Mouse (Mus musculus) natural killer cell, adult 2 months (primary cell): ENCODE results near the gene Adora1.
"Not testable (repeated sequence)": the region's sequence is repeated elsewhere in the genome, so short reads cannot be mapped to it uniquely, and the experiment has no call there.

ENCODE experiments used
- DNase-seq, 2 experiments: peaks; one replicate each; pipeline ENCODE4 v3.0.0; 2022; ENCODE audit warnings: low spot score in 2 of 2

Gene Adora1

DNA sequence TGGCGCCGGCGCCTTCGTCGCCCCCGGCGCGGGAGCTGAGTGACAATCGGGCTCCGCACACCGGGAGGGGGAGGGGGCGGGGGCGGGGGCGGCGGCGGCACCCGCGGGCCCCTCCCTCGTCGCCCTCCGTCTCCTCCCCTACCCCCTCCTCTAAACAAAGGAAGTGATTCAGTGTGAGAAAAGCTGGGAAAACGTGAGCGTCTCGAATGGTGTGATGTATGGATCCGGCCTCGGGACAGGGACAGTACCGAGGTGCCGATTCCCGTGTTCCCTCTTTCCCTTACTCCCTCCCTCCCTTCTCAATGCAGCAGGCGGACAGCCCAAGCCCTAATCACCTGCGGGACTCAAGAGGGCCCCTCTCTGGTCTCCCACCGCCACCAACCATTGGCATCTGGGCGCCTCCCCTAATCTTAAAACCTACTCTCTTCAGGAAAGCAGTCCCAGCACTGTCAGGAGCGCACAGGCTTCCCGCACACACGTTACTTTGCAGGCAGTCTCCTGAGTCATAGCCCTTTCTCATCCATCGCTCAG lies at the start of gene Adora1:
TSS of gene Adora1 (minus strand) at position 41 of the 531 bp plus-strand sequence.
- DNase-seq, result no peak

DNA sequence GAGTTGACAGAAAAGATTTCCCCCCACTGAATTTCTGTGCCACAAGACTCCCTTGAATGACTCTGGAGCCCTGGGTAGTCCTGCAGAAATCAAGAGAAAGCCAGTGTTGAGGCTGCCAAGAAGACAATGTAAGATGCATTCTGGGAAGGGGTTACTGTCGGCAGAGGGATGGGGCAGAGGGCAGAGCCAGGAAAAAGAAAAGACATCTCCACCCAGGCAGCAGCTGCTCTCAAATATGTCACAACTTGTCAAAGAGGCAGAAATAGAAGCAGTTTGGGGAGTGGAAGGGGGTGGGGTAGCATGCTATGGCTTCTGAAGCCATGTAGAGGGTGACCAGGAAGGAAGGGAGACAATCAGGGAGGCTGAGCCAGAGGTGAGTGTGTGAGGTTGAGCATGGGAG lies 47.9 kb upstream of the Adora1 start:
- no peak for DNase-seq

DNA sequence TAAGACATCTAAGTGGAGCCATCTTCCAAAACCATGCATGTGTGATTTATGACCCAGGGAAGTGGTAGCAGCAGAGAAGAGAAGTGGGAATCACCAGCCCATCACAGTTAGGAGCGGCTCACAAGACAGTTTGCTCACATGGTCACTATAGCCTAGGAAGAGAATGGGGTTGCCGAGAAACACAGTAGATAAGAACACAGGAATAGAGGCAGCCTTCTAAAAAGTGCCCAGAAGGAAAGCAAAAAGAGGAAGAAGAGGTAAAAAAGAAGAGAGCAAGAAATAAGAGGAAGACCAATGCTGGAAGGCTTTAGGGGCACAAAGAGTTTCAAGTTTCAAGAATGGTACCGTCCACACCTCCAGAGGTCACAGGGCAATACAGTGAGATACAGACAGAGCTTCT lies 47.1 kb upstream of the Adora1 start:
- no peak for DNase-seq

DNA sequence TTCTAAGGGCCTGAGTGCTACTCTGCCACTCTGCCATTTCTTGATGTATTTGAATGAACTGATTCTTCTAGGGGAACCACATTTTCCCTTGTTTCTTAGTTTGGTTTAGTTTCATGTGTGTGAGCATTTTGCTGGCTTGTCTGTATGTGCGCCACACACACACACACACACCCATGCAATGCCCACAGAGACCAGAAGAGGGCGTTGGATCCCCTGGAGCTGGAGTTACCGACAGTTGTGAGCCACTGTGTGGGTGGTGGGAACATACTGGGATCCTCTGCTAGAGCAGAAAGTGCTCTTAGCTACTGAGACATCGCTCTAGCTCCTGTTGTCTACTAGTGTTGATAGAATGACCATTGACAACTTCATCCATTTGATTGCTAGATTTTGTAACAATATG lies 46.3 kb upstream of the Adora1 start:
- DNase-seq, result no peak

DNA sequence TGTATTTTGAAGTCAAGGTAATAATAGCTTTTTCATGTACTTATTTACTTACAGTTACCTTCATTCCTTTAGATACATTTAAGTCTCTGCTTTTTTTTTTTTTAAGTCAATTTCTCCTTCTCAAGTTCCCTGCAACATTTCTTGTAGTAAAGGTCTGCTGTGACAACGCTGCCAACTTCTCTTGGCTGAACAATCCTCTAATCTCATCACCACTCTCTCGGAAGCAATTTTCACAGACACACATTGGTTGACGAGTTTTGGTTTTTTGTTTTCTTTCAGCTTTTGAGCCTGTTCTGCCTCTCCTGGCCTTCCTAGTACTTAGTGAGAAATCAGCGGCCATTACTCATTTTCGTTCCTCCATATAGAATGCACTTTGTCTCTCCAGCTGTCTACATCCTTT lies 44.9 kb upstream of the Adora1 start:
- DNase-seq, result no peak

DNA sequence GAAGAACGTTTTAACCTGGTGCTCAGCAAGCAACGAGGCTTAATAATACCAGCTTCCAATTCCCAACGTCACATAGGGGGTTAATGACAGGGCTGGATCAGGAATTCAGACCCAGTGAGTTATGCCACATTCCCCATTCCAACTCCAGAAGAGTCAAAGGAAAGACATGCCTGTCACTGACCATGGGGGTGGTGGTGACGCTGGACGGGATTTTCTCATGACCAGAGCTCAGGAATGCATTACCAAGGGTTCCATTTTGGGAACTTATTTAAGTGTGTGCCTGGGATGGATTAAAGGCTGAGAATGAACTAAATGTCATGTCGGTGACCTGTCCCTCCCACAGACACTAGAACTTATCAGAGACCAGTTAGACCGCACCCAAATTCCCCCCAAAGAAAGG lies 41.6 kb upstream of the Adora1 start:
- no peak for DNase-seq

DNA sequence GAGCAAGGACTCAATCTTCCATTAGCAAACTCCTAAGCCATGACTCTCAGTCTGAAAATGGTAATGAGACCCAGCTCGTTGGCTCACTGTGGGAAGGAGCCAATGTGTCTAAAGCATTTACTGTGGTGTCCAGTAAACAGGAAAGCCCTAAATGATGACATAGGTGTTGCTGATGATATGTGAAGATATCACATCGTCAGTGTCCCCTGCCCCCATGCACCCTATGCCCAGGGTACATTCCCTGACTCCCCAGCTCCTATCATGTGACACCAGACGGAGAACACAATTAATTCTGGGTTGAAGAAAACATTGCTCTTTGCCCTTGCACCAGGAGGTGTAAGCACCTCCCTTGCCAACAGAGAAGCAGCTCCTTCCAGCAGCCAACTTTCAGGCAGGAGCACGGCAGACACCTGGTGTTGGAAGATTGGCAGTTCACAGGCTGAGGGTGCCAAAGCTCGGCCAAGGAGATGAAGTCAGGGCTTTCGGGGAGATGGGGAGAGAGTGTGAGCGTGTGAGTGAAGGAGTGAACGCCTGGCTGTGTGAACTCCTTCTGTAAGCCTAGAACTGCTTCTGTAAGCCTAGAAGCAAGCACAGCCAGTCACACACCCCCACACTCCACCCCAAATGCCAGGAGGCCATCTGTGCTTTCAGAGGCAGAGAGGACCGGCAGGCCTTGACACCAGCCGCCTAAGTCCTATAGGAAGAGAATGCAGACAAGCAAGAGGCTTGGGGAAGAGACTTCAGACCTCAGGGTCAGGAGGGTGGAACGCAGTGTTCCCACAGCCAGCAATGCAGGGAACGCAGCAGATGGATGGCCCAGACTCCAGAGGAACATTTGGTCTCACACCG lies 40.6 kb upstream of the Adora1 start:
- DNase-seq, result no peak

DNA sequence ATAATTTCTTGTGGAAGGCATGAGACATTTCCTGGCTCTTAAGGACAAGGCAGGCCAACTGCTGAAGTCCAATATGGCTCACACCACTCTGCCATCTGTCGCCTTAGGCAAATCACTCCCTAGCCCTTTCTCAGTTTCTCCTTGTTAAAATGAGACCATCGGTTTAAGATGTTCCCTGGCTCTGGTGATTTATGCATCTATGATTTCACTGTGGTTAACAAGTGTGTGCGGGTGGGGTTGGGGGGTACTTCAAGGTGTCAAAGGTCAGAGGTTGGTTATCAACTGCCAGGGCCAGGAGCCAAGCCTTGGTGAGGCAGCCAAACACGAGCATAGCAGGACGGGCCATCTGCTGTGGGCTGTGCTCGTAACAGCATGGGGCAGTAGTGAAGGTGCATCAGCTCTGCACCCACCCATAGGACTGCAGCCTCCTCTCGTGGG lies 39.3 kb upstream of the Adora1 start:
- no peak for DNase-seq

DNA sequence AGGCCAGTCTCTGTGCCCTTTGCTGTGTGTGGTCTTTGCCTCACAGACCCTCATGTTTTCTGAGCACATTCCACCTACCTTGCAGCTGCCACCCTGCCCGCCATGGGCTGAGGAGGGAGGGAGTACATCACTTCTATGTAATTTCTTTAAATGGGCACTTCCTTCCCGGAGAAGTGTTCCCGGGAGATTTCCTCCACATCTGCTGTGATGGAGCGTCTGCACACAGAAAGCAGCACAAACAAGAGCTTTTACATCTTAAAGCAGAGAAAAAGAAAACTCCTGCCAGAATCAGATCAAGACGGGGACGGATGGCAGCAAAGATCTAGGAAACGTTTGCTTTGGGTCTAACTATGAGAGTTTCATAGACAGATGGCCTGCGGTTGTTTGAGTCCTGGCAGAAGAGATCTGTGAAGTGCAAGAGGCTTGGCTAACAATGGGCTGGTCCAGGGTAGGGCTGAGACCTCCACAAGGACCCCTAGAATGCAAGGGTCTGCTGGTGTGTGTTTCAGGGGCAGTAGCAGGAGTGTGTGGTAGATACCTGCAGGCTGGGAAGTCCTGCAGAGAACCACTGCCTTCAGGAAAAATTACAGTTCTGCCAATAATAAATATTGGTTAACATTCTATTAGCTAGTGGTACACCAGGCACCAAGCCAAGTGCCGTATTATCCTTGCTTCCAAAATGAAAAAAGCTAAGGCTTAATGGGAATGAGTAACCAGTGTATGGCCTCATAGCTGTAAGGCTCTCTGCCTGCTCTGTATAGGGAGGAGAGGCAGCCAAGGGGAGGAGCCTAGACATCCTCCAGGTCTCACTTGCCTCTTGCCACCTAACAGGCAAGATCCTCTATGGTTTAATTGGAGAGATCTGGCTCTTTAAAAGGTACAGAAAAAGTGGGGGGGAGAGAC lies 38.5 kb upstream of the Adora1 start:
- no peak for DNase-seq

DNA sequence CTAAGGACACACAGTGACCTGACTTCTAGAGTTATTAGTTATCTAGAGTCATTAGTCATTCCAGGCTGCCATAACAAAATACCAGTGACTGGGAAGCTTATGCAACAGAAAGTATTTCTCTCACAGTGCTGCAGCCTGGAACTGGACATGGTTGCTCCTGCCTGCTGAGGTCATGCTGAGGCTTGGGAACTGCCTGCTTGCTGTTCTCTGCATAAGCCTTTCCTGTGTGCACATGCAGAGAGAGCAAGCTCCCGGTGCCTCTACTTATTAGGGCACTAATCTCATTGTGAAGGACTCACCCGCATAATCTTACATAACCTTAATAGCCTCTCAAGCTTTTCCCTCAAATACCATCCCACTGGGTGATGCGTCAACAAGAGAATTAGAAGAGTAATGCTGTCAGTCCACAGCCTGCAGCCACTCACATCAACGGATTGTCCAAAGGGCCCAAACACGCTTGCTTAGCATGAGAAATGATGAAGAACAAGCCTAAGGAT lies 37.6 kb upstream of the Adora1 start:
- DNase-seq, result no peak

DNA sequence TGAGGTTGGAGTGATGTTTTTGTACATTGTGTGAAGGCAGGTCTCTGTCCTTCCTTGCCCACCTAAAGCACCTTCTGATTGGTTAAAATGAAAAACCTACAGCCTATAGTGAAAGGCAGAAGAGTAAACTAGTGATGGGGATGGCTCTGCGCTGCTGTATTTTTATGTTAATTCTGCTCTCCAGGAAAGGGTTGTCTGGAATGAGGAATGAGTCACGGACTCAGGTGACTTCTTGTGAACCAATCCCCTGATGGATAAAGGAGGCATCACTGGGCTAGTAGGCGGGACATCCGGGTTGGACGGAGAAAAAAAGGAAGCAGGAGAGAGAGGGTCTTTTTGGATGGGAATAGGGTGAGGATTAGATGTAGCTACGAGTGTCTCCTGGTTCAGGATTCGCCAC lies 34.8 kb upstream of the Adora1 start:
- DNase-seq, result no peak

DNA sequence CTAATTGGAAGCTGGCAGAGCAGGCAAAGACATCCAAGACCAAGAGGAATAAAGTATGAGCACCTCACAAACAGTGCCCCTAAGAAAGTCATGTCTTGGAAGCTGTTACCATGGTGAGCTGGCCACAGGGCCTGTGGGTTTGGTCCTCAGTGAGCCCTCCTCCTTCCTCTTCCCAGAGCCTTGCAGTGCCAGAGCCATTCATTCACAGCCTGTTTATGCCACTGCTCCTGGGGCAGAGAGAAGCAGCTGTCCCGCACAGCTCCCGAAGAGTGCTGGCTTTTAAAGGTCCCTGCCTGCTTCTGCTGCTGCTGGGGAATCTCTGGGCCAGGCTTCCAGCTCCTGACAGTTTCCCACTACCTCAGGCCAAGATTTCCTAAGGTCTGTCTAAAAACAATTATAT lies 30.6 kb upstream of the Adora1 start:
- DNase-seq, result no peak

DNA sequence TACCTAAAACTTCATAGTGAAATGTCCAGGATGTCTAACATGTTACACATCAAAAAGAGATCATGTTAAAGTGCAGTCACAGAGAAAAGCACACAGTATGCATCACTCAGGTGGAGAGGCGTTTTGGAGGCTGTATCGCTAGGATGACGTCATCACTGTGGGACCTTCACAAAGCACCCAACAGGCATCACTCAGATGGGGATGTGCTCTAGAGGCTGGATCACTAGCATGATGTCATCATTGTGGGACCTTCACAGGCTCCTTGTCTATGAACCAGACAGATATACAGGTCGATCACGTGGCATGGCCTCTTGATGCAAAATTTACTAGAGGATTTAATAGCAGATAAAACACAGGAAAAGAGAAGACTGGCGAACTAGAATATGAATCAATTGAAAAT lies 29.1 kb upstream of the Adora1 start:
- no peak for DNase-seq

DNA sequence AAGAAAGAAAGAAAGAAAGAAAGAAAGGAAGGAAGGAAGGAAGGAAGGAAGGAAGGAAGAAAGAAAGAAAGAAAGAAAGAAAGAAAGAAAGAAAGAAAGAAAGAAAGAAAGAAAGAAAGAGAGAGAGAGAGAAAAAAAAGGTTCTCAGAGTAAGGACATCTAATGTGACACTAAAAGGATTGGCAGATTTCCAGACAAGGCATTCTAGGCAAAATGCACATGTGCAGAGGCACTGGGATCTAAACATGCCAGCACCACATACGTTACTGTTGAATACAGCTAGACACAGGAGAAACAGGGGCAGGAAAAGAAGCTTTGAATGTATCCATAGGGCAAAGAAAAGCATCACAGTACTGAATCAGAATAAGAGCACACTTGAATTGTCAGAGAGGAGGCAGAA lies 14.4 kb upstream of the Adora1 start:
- not testable (repeated sequence) for DNase-seq

DNA sequence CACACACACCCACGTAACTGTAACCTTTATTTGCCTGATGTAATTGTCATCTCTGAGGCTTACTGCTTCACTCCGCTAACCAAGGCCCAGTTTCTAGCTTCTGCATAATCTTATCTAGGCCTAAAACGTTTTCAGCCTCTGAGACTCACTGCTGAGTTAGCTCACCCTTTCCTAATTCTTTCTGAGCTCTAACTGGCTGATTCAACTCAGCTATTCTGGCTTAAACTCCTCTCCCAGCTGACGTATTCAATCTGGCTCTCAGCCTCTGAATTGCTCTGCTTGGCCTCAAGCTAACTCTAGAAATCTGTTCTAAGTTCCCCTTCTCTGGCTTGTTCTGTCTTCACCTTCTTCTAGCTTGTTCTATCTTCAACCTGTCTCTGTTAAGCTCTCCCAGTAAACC lies 11.4 kb upstream of the Adora1 start:
- DNase-seq, result no peak

DNA sequence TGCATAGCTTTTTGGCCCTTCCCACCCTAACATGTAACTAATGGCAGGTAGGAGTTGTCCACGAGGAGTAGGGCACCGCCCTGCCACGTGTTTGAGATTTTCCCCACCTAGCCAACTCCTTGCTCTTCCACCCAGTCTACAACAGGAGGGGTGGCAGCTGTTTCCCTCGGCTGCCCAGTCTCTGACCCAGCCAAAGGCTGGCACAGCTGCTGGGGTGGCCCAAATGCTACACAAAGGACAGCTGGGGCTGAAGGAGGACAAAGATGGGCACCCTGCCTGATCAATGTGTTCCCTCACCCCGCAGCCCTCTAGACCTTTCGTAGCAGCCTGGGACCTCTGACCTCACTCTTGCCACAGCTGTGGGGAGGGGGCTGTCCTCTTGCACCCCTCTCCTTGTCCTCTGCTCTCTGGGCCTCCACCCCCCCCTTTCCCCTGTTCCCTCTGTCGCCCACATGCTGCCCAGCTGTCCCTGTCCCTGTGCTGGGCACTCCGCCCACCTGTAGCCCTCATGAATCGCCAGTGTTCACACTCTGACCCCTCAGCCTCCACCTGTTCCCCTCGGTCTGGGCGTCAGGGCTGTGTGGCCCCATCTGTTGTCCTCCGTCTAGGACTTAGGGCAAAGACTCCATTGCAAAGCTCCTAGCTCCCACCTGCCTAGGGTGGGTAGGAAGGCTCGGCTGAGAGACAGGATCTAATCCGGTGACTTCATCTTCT lies 9.9 kb upstream of the Adora1 start:
- no peak for DNase-seq

DNA sequence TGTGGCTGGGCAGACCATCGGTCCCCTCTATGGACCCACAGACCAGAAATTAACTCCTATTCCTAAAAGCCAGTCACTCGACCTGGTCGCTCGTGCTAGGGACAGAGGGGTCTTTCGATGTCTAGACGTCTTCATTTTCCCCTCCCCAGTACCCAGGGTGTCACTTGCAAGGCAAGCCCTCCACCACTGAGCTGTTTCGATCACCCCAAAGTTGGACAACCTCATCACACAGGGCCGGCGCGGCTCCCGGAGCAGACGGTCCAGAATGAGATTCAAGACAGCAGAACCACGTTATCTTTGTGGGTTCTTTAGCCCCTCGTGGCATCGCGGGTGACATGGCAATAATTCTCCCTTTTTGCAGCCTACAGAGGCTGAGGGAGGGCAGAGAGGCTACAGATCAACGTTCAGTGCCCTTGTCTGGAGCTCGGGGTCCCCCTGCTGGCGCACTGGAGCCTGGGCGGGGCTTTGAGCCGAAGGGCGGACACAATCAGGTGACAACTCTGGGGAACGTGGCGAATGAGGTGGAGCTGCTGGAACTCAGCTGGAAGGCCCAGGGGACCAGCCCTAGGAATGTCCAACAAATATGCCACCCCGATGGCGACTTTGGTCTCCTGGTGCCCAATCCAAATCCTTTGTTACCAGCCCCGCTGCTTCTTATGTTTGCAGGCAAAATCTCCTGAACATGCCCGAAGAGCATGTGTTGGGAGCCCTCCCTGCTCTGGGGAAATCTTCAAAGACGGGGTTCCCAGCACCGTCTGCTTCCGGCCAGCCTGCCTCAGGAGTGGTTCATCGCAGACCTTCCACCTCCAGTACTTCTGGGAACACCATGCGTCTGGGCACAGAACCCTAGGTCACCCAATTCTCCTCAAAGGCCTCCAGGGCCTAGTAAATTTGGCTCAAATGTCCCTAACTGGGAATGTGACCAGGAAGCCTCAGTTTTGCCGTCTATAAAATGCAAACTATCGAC lies 9.0 kb upstream of the Adora1 start:
- DNase-seq, result peak; percentile 22 to 70

DNA sequence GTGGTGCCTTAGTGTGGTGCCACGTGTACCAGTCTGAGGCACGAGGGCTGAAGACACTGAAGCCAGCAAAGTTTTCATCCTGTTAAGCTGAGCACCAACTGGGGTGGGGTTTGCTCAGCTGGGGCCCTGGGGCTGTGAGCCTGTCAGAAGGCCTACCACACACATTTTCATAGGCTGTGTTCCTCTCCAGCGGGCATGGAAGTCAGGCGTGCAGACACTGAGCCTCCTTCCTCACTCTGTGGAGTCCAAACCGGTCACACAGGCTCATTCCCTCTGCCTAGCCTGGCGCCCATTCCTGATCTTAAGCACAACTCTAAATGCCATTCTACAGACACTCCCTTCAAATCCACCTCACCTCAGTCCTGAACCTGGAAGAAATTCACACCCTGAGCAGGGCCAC lies 8.3 kb upstream of the Adora1 start:
- no peak for DNase-seq

DNA sequence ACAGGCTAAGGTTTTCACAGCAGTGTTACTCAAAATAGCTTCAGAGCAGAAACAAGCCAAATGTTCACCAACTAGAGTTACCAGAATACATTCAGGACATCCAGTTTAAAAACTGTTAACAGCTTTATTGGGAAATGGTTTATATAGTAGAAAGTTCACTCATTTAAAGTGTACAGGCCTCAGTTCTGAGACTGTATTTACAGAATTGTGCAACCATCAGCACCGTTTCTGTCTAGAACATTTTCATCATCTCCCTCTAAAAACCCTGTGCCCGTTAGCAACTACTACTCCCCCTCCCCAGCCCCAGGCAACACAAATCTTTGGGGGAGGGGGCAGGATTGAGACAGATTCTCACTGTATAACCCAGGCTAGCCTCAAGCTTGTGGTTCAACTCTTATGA lies 7.1 kb upstream of the Adora1 start:
- no peak for DNase-seq

DNA sequence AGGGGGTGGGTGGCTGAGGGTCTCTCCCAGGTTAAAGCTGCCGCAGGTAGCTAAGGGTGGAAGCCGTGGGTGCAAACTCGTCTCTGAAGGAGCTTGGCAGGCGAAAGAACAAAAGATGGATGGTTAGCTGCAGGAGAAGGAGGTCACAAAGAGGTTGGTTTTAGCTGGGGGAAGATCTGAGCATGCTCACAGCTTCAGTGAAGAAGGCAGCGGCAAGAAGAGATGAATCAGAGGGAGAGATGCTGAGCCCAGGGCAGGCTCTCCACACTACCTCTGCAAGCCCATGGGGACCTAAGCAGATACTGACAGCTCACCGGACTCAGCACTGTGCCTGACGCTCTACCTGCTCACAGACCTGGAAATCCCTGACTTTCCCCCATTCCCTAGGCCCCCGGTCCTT lies 6.1 kb upstream of the Adora1 start:
- no peak for DNase-seq

DNA sequence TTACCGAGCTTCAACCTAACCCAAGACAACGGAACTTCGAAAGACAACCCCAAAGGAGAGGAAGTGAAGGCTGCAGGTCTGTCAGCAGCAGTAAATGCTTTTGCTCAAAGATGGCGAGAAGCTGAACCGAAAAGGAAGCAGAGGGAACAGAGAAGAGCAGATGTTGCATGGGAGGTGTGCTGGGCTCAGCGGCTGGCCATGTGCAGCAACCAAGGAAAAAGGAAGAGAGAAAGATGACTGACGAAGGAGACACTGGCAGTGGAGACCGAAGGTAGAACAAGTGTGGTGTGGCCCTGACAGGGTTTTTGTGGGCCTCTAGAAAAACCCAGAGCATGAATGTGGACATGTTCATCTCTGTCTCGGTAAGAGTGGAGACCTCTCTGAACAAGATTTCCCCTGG lies 5.5 kb upstream of the Adora1 start:
- no peak for DNase-seq
